Mouse (Mus musculus): ENCODE measurements around the gene Slc16a3. TPM values are rescaled to one million over a fixed set of nuclear protein-coding genes. Genes with fewer than 3 reads are reported as not detected.
A peak's percentile ranks its signal among the peaks of the same experiment; 100 is the strongest.

Gene Slc16a3
- total and polyA plus RNA-seq, 3 experiments, result 4.3 to 15.5 (median 13.1) TPM

- Histone ChIP-seq H3K4me3 (ENCODE audit: low read depth, low read length) (no peak overlapping the region), H3K27me3 (ENCODE audit: insufficient read depth, low read length) (peaks cover 3% of the 10 kb centered on the region), H3K36me3 (replicated peaks) (peaks cover 45% of the 10 kb centered on the region), H3K4me1 (ENCODE audit: insufficient read depth, low read depth, low read length) (peaks cover 7% of the 10 kb centered on the region), H3K9me3 (replicated peaks) (no peaks in the 10 kb centered on the region)
- ATAC-seq (ENCODE audit: extremely low read depth, insufficient number of reproducible peaks, low FRiP score, poor library complexity, severe bottlenecking) (no peak), DNase-seq (ENCODE audit: low spot score) (no peak)
- TF ChIP-seq GATA1 (IDR thresholded peaks at IDR 0.05; ENCODE audit: borderline replicate concordance, low read length) (no peak), TAL1 (conservative IDR thresholded peaks at IDR 0.05; ENCODE audit: low read depth, low read length) (no peak), GATA2 (IDR thresholded peaks at IDR 0.05; ENCODE audit: borderline replicate concordance, low read depth, low read length) (no peak), POLR2AphosphoS5 (IDR thresholded peaks at IDR 0.05; ENCODE audit: insufficient replicate concordance, low read depth, low read length) (no peak), CTCF (IDR thresholded peaks at IDR 0.05; ENCODE audit: low read depth, low read length) (no peak)
Measured at GRCm38 (mm10) chr11:120928468-120928867, 19.8 kb upstream of the Slc16a3 start.

- Histone ChIP-seq H3K9me3 (replicated peaks) (no peaks in the 10 kb centered on the region), H3K4me3 (ENCODE audit: low read depth, low read length) (no peak overlapping the region), H3K27me3 (ENCODE audit: insufficient read depth, low read length) (peaks cover 3% of the 10 kb centered on the region), H3K36me3 (replicated peaks) (peaks cover 18% of the 10 kb centered on the region), H3K4me1 (ENCODE audit: insufficient read depth, low read depth, low read length) (peaks cover 7% of the 10 kb centered on the region)
- ATAC-seq (ENCODE audit: extremely low read depth, insufficient number of reproducible peaks, low FRiP score, poor library complexity, severe bottlenecking) (no peak), DNase-seq (ENCODE audit: low spot score) (no peak)
- TF ChIP-seq CTCF (IDR thresholded peaks at IDR 0.05; ENCODE audit: low read depth, low read length) (no peak), TAL1 (conservative IDR thresholded peaks at IDR 0.05; ENCODE audit: low read depth, low read length) (no peak), GATA1 (IDR thresholded peaks at IDR 0.05; ENCODE audit: borderline replicate concordance, low read length) (no peak), GATA2 (IDR thresholded peaks at IDR 0.05; ENCODE audit: borderline replicate concordance, low read depth, low read length) (no peak), POLR2AphosphoS5 (IDR thresholded peaks at IDR 0.05; ENCODE audit: insufficient replicate concordance, low read depth, low read length) (no peak)
Measured at GRCm38 (mm10) chr11:120931479-120931878, 16.8 kb upstream of the Slc16a3 start.

GRCm38 (mm10) chr11:120932564-120933398 is 15.5 kb upstream of the Slc16a3 start, which contains the start of gene Ccdc57:
Gene Ccdc57, minus strand, starts transcription at chr11:120932872.
- Histone ChIP-seq H3K9me3 (replicated peaks) (no peaks in the 10 kb centered on the region), H3K4me1 (ENCODE audit: insufficient read depth, low read depth, low read length) (peaks cover 7% of the 10 kb centered on the region), H3K4me3 (ENCODE audit: low read depth, low read length) (peak within 1 kb of the TSS; percentile 76), H3K36me3 (replicated peaks) (peaks cover 11% of the 10 kb centered on the region), H3K27me3 (ENCODE audit: insufficient read depth, low read length) (peaks cover 3% of the 10 kb centered on the region)
- DNase-seq (ENCODE audit: low spot score) (peak; percentile 43), ATAC-seq (ENCODE audit: extremely low read depth, insufficient number of reproducible peaks, low FRiP score, poor library complexity, severe bottlenecking) (peak; percentile 70)
- TF ChIP-seq POLR2AphosphoS5 (IDR thresholded peaks at IDR 0.05; ENCODE audit: insufficient replicate concordance, low read depth, low read length) (no peak), GATA2 (IDR thresholded peaks at IDR 0.05; ENCODE audit: borderline replicate concordance, low read depth, low read length) (no peak), TAL1 (conservative IDR thresholded peaks at IDR 0.05; ENCODE audit: low read depth, low read length) (no peak), CTCF (IDR thresholded peaks at IDR 0.05; ENCODE audit: low read depth, low read length) (no peak), GATA1 (IDR thresholded peaks at IDR 0.05; ENCODE audit: borderline replicate concordance, low read length) (no peak)

- no peaks in the 10 kb centered on the region for H3K9me3 ChIP-seq (replicated peaks)
- no peak for TF ChIP-seq TAL1 (conservative IDR thresholded peaks at IDR 0.05; ENCODE audit: low read depth, low read length)
- H3K27me3 ChIP-seq (ENCODE audit: insufficient read depth, low read length), result no peaks in the 10 kb centered on the region; the same call in 1 of the 2 replicates
- DNase-seq (ENCODE audit: low spot score) (no peak), ATAC-seq (ENCODE audit: extremely low read depth, insufficient number of reproducible peaks, low FRiP score, poor library complexity, severe bottlenecking) (no peak)
- H3K36me3 ChIP-seq (replicated peaks), result no peaks in the 10 kb centered on the region
- no peak overlapping the region for H3K4me3 ChIP-seq (ENCODE audit: low read depth, low read length)
- H3K4me1 ChIP-seq (ENCODE audit: insufficient read depth, low read depth, low read length), result peaks cover 29% of the 10 kb centered on the region
Measured at GRCm38 (mm10) chr11:120937976-120938375, 10.3 kb upstream of the Slc16a3 start.

GRCm38 (mm10) chr11:120938795-120939194 is 9.5 kb upstream of the Slc16a3 start:
- Histone ChIP-seq H3K4me3 (ENCODE audit: low read depth, low read length) (no peak overlapping the region; the same call in 1 of the 2 replicates), H3K27me3 (ENCODE audit: insufficient read depth, low read length) (no peaks in the 10 kb centered on the region; the same call in 1 of the 2 replicates), H3K36me3 (replicated peaks) (no peaks in the 10 kb centered on the region), H3K4me1 (ENCODE audit: insufficient read depth, low read depth, low read length) (peaks cover 24% of the 10 kb centered on the region), H3K9me3 (replicated peaks) (no peaks in the 10 kb centered on the region)
- TF ChIP-seq POLR2AphosphoS5 (IDR thresholded peaks at IDR 0.05; ENCODE audit: insufficient replicate concordance, low read depth, low read length), result no peak
- no peak for TF ChIP-seq GATA2 (IDR thresholded peaks at IDR 0.05; ENCODE audit: borderline replicate concordance, low read depth, low read length)
- TF ChIP-seq TAL1 (conservative IDR thresholded peaks at IDR 0.05; ENCODE audit: low read depth, low read length), result no peak
- no peak for TF ChIP-seq CTCF (IDR thresholded peaks at IDR 0.05; ENCODE audit: low read depth, low read length)
- no peak for TF ChIP-seq GATA1 (IDR thresholded peaks at IDR 0.05; ENCODE audit: borderline replicate concordance, low read length)
- ATAC-seq (ENCODE audit: extremely low read depth, insufficient number of reproducible peaks, low FRiP score, poor library complexity, severe bottlenecking) (peak; percentile 76; the same call in 1 of the 2 replicates), DNase-seq (ENCODE audit: low spot score) (no peak)

- H3K4me1 ChIP-seq (ENCODE audit: insufficient read depth, low read depth, low read length), result peaks cover 24% of the 10 kb centered on the region
- H3K4me3 ChIP-seq (ENCODE audit: low read depth, low read length), result no peak overlapping the region
- no peak for TF ChIP-seq POLR2AphosphoS5 (IDR thresholded peaks at IDR 0.05; ENCODE audit: insufficient replicate concordance, low read depth, low read length)
- TF ChIP-seq CTCF (IDR thresholded peaks at IDR 0.05; ENCODE audit: low read depth, low read length), result no peak
- TF ChIP-seq TAL1 (conservative IDR thresholded peaks at IDR 0.05; ENCODE audit: low read depth, low read length), result no peak
- no peak for TF ChIP-seq GATA2 (IDR thresholded peaks at IDR 0.05; ENCODE audit: borderline replicate concordance, low read depth, low read length)
- TF ChIP-seq GATA1 (IDR thresholded peaks at IDR 0.05; ENCODE audit: borderline replicate concordance, low read length), result no peak
- no peaks in the 10 kb centered on the region for H3K9me3 ChIP-seq (replicated peaks)
- DNase-seq (ENCODE audit: low spot score), result no peak
- ATAC-seq (ENCODE audit: extremely low read depth, insufficient number of reproducible peaks, low FRiP score, poor library complexity, severe bottlenecking), result no peak
- no peaks in the 10 kb centered on the region; the same call in 1 of the 2 replicates for H3K27me3 ChIP-seq (ENCODE audit: insufficient read depth, low read length)
- H3K36me3 ChIP-seq (replicated peaks), result no peaks in the 10 kb centered on the region
Measured at GRCm38 (mm10) chr11:120939712-120940341, 8.5 kb upstream of the Slc16a3 start.
